Mouse (Mus musculus) C2C12 (cell line): ENCODE data around the gene 1190007I07Rik.

Experiments used
- CEBPB ChIP-seq: IDR thresholded peaks from one replicate; pipeline ENCODE4 v1.6.1; 2011; ENCODE audit warnings: low read depth, mild to moderate bottlenecking, control low read depth, moderate library complexity
- CTCF ChIP-seq: IDR thresholded peaks from one replicate; pipeline ENCODE4 v1.5.1; 2011; ENCODE audit not compliant: control insufficient read depth, insufficient read depth, insufficient read length
- FOSL1 ChIP-seq: IDR thresholded peaks from one replicate; pipeline ENCODE4 v1.8.0; 2011; ENCODE audit warnings: mild to moderate bottlenecking, low read length; ENCODE audit not compliant: poor library complexity, insufficient read depth, severe bottlenecking
- MYOD1 ChIP-seq: IDR thresholded peaks from one replicate; pipeline ENCODE4 v1.6.1; 2011; ENCODE audit warnings: low read depth; ENCODE audit not compliant: control insufficient read depth, insufficient read length
- USF1 ChIP-seq: IDR thresholded peaks from one replicate; pipeline ENCODE4 v1.6.1; 2011; ENCODE audit warnings: low read depth, mild to moderate bottlenecking, control low read depth, moderate library complexity

DNA sequence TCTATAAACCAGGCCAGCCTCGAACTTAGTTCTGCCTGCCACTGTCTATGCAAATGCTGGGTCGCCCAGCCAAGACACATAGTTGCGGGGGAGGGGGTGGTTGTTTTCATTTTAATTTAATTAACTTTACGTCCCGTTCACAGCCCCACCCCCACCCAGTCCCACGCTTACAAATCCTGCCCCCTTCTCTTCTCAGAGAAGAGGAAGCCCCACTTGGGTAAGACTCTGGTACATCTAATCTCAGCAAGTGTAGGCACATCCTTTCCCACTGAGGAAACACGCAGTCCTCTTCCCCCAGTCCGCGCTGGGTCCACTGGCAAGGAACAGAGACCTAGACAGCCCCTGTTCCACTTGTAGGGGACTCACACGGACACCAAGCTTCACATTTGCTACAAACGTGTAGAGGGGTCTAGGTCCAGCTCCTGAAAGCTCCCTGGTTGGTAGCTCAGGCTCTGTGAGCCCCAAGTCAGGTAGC is 6.1 kb upstream of the 1190007I07Rik start:
- TF ChIP-seq CTCF (no peak), FOSL1 (no peak), CEBPB (no peak), USF1 (no peak), MYOD1 (no peak)
